Mouse (Mus musculus): Measurements from ENCODE around the gene Stox2. TPM values are rescaled to one million over a fixed set of nuclear protein-coding genes. Genes with fewer than 3 reads are reported as not detected.
"Not testable (repeated sequence)": the region's sequence is repeated elsewhere in the genome, so short reads cannot be mapped to it uniquely, and the experiment has no call there.

Stox2 gene
- 10 to 100 TPM; 78.1 to 80.5 TPM for total RNA-seq (2021)
- long read RNA-seq, experiment 1, partial matches to known transcripts, result 0 of 6 reads
- long read RNA-seq, experiment 1, other reads (novel, unspliced or antisense), result 6 of 6 reads
- long read RNA-seq, experiment 2, partial matches to known transcripts, result 2 of 4 reads
- long read RNA-seq, experiment 2, other reads (novel, unspliced or antisense), result 2 of 4 reads

DNA sequence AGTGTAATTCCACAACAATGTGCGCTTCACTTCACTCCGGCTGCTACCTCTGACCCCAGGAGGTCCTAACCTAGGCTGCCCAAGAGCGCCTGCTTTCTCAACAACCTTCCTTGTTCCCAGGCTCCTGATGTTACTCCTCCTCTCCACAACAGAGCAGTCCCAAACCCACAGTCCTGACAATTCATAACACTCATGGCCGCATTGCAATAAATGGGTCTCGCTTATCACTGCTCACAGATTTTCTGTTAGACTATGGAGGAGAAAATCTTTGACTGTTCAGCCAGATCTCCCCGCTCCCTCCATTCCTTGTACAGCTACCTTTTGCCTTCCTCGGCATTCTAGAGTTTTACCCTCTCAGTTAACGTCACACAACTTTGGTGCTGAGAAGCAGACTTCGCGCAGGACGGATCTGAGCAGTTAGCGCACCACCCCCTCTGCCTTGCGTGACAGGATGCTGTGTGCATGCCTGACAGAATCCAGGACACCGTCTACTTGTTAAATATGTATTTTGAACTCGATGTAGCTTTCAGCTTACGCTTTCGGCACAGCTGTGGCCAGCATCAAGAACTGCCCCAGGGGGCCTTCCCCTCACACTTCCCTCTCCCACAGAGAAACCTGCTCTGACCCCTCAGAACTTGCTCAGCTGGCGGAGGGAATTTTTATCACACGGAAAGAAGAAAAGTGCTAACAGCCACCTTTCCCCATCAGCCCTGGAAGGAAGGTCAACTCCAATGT is at the start of gene Stox2:
TSS of gene Stox2 (minus strand) at position 51 of the 735 bp plus-strand sequence.
- intact Hi-C loops (cut with DNase I), result no loop called here
- no peak for DNase-seq (ENCODE audit: low spot score in 2 of 2)

DNA sequence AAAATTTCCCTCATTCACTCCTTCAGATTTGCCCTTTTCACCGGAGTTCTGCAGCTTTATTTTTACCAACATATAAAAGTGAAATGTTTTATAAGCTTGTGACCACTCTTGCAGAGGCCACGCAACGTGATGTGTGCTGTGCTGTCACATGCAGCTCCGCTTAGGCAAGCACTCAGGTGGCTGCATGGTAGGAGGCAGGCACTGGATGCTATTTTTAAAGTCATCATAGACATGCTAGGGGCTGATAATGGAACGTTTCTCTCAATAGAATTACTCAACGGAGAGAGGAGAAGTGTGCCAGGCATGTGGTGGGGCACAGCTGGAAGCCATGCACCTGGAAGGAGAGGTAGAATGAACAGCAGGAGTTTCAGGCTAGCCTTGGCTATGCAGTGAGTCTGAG is 49.3 kb upstream of the Stox2 start:
- intact Hi-C loops (cut with DNase I), result no loop called here
- DNase-seq (ENCODE audit: low spot score in 2 of 2), result no peak

DNA sequence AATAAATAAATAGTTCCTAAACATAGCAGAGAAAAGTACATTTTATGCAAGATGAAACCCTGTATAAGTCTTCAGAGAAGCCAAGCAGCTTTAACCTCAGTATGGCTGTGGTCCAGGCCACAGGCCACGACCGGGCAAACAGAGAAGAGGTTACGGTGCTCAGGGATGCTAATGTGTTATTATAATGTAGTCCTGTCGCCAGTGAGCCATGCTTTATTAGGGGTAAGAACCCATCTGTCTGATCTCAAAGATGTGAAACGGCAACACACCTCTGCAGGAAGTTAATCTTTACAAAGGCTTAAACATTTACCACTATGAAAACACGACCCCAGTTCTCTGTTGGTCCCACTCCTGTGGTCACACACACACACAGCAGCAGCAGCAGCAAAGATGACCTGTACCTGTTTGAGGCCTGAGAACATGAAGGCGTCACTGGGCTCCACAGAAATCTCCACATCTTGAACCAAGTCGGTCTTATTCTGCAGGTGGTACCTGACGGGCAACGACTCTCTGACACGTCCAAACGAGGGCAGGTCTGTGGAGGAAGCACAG is 48.5 kb upstream of the Stox2 start:
- DNase-seq (ENCODE audit: low spot score in 2 of 2), result no peak
- intact Hi-C loops (cut with DNase I), result no loop called here

DNA sequence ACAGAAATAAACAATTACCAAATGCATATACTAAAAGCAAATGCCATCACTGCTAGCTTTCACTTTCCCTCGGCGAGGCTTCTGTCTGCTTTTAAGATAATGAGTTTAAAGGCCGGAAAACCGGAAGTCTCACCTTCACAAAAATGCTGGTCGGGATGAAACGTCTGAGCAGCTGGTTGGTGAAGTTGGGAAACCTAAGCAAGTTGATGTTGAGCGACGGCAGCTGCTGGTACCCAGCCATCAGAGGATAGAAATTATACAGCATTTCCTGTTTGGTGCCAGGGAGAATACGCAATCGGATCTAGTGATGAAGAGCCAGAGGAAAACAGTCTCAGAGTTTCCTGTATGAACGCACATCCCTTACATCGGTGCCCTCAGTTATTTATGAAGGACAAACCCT is 46.9 kb upstream of the Stox2 start:
- intact Hi-C loops (cut with DNase I), result no loop called here

DNA sequence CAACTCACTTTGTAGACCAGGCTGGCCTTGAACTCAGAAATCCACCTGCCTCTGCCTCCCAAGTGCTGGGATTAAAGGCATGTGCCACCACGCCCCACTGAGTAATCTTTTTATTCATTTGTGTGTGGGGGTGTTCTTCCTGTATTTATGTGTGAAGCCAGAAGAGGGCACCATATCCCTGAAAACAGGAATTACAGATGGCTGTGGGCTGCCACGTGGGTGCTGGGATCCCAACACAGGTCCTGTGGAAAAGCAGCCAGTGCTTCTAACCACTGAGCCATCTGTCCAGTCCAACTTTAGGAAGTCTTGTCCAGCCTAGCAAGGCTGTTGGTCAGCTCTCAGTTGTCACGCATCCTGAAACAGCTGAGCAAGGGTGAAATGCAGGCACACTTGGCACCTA is 41.1 kb upstream of the Stox2 start:
- no peak for DNase-seq (ENCODE audit: low spot score in 2 of 2)
- intact Hi-C loops (cut with DNase I), result no loop called here

More for the DNA sequence above, 46.9 kb upstream of the Stox2 start:
- DNase-seq (ENCODE audit: low spot score in 2 of 2), result no peak

DNA sequence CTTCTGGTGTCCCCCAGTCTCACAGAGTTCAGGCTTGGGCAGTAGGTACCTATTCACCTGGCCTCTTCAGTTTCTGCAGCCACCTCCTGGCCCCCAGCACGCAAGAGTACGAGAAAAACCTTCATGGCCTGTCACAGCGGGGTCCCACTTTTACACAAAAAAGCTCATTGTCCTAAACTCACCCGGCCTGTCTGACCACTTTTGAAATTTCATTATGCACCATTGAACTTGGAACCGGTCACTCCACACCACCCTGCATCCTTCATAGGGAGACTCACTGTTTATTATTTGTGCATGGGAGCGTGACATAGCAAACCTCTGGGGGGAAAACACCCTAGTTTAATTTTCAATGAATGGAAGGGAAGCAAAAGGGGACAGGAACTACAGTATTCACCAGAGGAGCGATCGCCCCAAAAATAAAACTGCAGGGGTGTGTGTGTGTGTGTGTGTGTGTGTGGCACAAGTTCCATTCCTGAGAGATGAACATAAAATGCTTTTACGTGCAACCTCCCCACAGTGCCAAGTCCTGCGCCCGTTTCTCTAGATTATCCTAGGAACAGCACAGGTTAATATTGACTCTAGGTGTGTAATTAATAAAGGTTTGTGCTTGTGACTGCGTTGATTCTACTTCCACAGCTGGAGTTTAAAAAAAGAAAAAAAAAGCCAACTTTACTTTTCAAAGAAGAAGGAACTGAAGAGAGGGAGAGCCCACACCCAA is 36.4 kb upstream of the Stox2 start:
- DNase-seq (ENCODE audit: low spot score in 2 of 2), result no peak
- intact Hi-C loops (cut with DNase I), result no loop called here

DNA sequence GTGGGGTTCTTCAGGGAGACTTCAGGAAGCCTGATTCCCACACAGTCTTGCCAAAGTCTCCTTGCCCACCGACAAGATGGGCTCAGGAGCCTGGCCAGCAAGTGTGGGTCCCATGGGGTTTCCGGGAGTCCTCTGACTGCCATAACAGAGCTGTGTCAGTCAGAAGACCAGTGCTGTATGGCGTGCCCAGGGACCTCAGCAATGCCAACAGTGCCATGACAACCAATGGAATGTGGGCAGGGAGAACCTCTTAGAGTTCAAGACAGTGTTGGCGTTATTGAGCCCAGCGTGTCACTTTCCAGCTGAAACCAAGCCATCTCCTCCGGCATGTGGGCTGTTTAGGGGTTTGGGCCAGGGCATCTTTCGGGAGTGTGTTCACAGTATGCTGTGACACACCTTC is 33.9 kb upstream of the Stox2 start:
- intact Hi-C loops (cut with DNase I), result no loop called here
- DNase-seq (ENCODE audit: low spot score in 2 of 2), result no peak

DNA sequence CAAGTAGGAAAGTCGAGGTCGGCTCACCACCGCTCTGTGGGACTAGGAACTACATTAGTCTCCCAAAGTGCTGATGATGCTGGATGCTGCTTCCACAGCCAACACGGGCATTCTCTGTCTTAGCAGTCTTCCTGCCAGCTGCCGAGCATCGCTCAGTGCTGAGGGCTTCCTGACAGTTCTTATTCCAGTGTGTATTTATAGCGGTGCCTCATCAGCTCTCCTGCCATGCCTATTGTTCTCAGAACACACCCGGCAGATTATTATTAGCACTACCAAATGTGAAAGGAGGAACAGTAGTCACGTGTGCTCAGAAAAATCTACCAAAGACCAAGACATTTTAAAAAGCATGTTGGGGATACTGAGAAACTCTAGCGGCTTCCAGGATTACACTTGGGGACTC is 15.5 kb upstream of the Stox2 start:
- intact Hi-C loops (cut with DNase I), result no loop called here
- peak; percentile 64 to 66 for DNase-seq (ENCODE audit: low spot score in 2 of 2)

DNA sequence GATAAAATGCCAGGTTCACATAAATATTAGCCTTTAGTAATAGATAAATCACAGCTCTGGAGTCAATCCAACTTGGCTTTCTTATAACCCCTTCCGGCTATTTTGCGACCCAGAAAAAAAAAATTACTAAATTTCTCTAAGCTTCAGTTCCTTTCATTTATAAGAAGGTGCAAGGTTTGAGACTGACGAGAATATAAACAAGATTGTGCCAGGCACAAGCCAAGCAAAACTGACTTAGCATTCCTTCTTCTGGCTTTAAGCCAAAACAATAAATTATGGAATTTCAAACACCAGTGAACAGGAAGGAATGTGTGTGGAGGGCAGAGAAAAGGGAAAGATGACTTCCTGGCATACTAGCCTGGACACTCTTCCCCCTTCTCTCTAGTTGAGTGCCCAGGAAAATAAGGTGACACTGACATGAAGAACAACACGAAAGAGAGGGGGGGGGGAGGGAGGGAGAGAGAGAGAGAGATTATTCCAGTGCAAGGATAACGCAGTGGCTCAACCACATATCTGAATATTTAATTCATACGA is 13.1 kb upstream of the Stox2 start:
- no peak for DNase-seq (ENCODE audit: low spot score in 2 of 2)
- intact Hi-C loops (cut with DNase I), result no loop called here

DNA sequence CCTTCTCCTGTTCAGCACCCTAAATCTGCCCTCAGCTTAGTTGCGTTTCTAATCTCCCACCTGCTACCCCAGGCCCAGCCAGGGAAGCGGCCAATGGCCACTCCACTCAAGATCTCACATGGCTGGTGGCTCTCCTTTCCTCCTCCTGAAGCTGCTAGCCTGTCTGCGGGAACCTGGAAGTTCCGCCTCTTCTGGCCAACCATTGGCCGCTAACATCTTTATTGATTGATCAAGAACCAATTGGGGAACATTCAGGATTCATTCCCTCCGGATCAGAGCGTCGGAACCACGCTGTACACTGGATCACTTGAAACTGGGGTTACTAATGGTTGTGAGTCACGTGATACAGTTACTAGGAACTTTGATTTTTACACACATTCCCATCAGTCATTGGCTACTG is 12.4 kb upstream of the Stox2 start:
- DNase-seq (ENCODE audit: low spot score in 2 of 2), result no peak
- intact Hi-C loops (cut with DNase I), result no loop called here

DNA sequence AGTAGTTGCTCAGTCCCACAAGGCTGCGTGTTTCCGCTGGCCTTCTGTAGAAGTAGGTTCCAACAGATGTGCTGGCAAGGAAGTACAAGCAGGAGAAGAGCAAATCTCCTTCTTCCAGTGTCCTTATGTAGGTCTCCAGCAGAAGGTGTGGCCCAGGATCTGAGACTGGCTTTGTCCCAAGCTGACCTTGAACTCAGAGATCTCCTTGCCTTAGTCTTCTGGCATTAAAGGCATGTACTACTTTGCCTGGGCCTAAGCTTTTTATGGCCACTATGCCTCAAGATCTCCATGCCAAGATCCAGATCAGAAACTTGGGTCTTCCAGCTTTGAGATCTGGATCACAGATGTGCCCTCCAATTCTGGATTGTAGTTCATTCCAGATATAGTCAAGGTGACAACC is 3.0 kb upstream of the Stox2 start:
- DNase-seq (ENCODE audit: low spot score in 2 of 2); intact Hi-C loops (cut with DNase I): not testable (repeated sequence)

DNA sequence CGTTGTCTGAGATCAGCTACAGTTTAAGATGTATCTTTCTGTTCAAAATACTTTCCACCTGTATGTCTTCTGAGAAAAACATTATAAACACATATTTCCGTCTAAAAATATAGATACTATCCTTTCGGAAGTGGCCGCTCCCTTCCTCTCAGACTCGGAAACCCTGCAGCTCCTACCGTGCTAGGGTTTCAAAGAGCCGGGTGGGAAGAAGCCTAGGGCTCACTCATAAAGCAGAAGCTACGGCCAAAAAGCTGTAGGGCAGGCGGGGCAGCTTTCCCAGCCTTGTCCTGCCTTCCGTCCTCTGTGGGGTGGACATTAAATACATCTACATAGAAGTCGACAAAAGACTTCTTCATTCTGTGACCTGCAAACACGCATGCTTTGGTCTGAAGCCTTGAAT is 6.9 kb downstream of the Stox2 start:
- intact Hi-C loops (cut with DNase I), result no loop called here
- no peak for DNase-seq (ENCODE audit: low spot score in 2 of 2)

DNA sequence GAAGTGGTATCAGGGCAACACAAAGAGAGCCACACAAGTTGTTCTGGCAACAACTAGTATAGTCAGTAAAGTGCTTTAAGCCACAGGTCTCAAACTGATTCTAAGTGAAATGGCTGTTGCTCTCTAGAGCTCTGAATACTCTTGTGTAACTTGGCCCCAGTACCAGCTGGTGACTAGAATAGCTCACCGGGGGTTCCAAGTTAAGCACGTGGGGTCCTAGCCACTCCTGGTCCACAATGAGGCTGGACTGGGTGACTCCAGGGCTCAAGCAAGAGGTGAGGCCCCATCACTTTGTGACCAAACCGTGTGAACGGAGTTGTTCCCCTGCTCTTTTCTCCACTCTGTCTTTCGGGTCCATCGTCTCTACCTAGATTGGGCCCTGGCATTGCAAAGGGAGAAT is 8.2 kb downstream of the Stox2 start:
- DNase-seq (ENCODE audit: low spot score in 2 of 2), result no peak
- intact Hi-C loops (cut with DNase I), result no loop called here

DNA sequence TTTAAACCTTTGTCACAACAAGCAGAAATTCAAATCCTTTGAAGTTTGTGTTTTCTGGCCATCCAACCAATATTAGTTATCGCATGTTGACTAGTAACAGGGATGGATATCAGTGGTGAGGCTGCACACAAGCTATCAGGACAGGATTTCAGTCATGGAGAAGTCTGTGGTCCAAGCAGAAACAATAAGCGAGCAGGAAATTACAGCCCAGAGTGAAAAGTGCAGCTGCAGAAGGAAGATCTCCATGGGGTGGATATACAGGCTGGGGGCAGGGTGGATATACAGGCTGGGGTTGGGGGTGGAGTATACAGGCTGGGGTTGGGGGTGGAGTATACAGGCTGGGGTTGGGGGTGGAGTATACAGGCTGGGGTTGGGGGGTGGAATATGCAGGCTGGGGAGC is 10.3 kb downstream of the Stox2 start:
- intact Hi-C loops (cut with DNase I), result no loop called here
- DNase-seq (ENCODE audit: low spot score in 2 of 2), result no peak

DNA sequence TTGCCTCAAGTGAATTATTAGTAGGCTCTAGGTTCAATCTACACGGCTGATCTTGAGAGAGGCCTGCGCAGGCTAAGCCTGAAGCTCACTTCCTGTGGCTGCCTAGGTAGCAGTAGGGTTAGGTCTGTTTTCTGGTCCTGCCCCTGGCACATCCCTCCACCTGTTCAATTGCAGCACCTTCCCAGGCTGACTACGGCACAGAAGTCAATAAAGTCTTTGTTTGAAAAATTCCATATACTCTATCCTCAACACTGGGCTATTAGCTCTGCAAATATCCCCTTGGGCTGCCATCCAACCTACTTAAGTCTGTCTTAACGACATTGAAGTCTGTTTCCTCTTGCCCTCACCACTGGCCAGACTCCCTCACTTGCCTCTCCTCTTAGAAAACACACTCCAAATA is 10.8 kb downstream of the Stox2 start:
- DNase-seq (ENCODE audit: low spot score in 2 of 2), result no peak
- intact Hi-C loops (cut with DNase I), result no loop called here

DNA sequence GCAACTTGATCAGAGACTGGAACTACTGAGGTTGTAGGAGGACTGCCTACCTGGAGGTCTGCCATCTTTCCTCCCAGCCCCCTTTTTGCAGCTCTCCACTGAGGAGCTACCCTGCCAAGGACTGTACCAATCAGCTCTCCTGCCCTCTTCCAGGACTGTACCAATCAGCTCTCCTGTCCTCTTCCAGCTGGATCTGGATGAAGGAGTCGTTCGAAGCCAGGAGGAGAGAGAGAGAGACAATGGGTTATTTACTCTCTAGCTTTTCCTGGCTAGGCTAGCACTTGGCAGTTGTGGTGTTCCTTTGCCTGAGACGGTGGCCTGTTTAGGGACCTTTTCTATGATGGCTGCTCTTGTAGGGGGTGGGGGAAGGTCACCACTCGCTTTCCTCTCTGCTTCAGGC is 14.9 kb downstream of the Stox2 start:
- intact Hi-C loops (cut with DNase I), result no loop called here
- peak; percentile 41 to 67 for DNase-seq (ENCODE audit: low spot score in 2 of 2)

DNA sequence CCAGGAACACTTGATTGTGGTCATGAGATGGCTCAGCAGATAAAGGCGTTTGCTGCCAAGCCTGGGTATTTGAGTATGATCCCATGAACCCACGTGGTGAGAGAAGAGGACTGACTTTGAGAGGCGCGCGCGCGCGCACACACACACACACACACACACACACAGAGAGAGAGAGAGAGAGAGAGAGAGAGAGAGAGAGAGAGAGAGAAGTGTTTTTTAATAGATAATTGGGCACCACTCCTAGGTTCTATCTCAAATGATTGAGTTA is 32.0 kb downstream of the Stox2 start:
- peak; percentile 11 to 22 for DNase-seq (ENCODE audit: low spot score in 2 of 2)
- intact Hi-C loops (cut with DNase I), result not testable (repeated sequence)

DNA sequence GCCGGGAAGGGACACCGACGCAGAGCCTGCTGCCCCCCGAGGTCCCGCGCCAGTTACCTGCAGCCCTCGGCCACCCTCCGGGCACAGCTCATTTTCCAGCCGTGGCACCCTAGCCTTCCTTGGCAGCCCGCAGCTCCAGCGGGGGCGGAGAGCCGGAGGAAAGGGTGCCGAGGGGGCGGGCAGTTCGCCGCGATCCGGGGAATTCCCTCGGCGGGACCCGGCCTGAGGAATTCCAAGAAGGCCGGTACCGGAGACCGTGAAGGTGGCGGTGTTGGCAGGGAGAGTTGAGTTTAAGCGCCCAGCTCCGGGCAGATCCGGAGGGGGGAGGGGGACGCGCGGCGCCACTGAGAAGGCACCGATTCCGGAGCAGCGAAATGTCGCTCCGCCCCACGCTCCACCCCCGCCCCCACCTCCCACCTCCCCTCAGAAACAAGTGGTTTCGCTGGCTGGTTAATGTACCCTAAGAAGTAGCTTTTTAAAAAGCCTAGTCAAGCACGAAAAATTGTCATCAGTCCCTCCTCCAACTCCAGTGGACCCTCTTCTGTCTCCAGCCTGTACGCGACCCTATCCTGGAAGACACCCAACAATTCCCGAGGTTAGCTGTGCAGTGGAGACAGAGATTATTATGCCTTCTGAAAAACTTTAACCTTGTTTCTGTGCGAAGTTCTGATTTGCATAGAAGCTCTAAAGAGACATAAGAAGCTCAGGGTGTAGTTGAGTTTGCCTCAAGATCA is 32.5 kb downstream of the Stox2 start:
- DNase-seq (ENCODE audit: low spot score in 2 of 2), result peak; percentile 28 to 73

DNA sequence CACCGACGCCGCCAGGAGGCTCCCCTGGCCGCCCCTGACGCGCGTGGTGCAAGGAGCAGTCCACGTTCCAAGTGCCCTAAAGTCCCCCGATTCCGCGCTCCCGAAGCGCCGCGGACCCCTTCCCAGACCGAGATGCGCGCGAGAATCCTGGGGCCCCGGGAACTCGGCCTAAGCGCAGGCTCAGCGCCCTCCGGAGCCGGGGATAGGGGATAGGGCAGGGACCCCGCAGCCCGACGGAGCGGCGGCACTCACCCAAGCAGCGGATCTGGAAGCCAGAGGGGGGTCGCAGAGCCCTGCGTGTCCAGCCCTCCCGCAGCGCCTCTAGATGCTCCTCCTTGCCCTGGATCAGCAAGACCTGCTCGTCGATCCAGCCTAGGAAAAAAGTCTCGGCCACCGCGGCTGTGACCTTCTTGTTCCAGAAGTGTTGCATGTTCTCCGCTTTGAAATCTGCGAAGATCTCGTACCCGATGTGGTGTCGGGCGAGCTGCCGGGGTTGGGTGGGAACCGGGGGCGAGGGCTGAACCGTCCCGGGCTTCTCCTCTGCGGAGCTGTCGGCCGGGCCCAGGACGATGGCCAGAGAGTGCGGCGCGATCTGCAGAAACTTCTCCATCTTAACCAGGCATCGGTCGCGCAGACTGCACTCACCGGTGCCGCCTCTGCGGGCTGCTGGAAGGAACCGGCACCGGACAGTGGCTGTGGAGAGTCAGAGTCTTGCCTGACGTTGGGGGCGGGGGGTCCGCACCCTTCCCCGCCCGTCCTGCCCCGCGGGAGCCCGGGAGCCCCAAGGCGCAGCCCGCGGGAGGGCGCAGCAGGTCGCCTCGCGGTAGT is 33.3 kb downstream of the Stox2 start:
- intact Hi-C loops (cut with DNase I), result no loop called here
- DNase-seq (ENCODE audit: low spot score in 2 of 2), result peak in 1 of 2 experiments; percentile 10

More for the DNA sequence above, 32.5 kb downstream of the Stox2 start:
- intact Hi-C loops (cut with DNase I), result no loop called here

Data from left cerebral cortex, postnatal 14 days (tissue).